Mouse (Mus musculus) forebrain, embryonic 11.5 days (tissue): ENCODE results near the gene Gp1bb. TPM values are rescaled to one million over a fixed set of nuclear protein-coding genes. Genes with fewer than 3 reads are reported as not detected.

ENCODE experiments used
- ATAC-seq: fragments of 200-750 bp; cut with Nextera tagmentation; replicated peaks from 2 replicates; pipeline ENCODE4 v1.8.0; 2017; ENCODE audit warnings: moderate TSS enrichment; ENCODE audit not compliant: low FRiP score
- DNase-seq: peaks from one replicate; pipeline ENCODE4 v3.0.0-alpha.2; 2017; ENCODE audit warnings: low spot score
- H3K27ac ChIP-seq: fragments of 300-500 bp; sonication (generic); 2 replicates; pipeline ENCODE4 v1.5.1; 2014; ENCODE audit warnings: low read depth, low read length
- H3K27me3 ChIP-seq: fragments of 300-500 bp; sonication (generic); 2 replicates; pipeline ENCODE4 v1.6.1; 2014; ENCODE audit warnings: mild to moderate bottlenecking, low read length, mixed read lengths; ENCODE audit not compliant: control insufficient read depth, insufficient read depth
- H3K36me3 ChIP-seq: fragments of 300-500 bp; sonication (generic); 2 replicates; pipeline ENCODE4 v1.6.1; 2014; ENCODE audit warnings: mild to moderate bottlenecking, low read length, moderate library complexity, mixed read lengths; ENCODE audit not compliant: control insufficient read depth, insufficient read depth
- H3K4me1 ChIP-seq: fragments of 300-500 bp; sonication (generic); replicated peaks from 2 replicates; pipeline ENCODE4 v1.6.1; 2014; ENCODE audit warnings: low read length, mixed read lengths; ENCODE audit not compliant: control insufficient read depth, insufficient read depth
- H3K4me2 ChIP-seq: fragments of 300-500 bp; sonication (generic); 2 replicates; pipeline ENCODE4 v1.6.1; 2014; ENCODE audit warnings: low read depth, mild to moderate bottlenecking, low read length, moderate library complexity, mixed read lengths; ENCODE audit not compliant: severe bottlenecking
- H3K4me3 ChIP-seq: fragments of 300-500 bp; sonication (generic); 2 replicates; pipeline ENCODE4 v1.5.1; 2014; ENCODE audit warnings: low read depth, low read length
- H3K9ac ChIP-seq: fragments of 300-500 bp; sonication (generic); 2 replicates; pipeline ENCODE4 v1.6.1; 2014; ENCODE audit warnings: low read length
- H3K9me3 ChIP-seq: fragments of 300-500 bp; sonication (generic); 2 replicates; pipeline ENCODE4 v1.6.1; 2016; ENCODE audit warnings: low read length, mixed read lengths; ENCODE audit not compliant: control insufficient read depth
- WGBS: fragments of 180-500 bp; shearing (Covaris S2); extraction: QIAGEN DNeasy Blood & Tissue Kit; methylation state at CpG from one replicate; pipeline ENCODE4 v1.1.7; 2014; 5-methylcytosine and 5-hydroxymethylcytosine counted together
- polyA plus RNA-seq: library from polyadenylated mRNA; unstranded; fragments of >200 nt; fragmentation: Nextera tagmentation; extraction: Ambion mirVana; gene quantifications from 2 replicates; pipeline ENCODE4 v1.2.1, GENCODE M21; 2014

Gene Gp1bb
- polyA plus RNA-seq, 1 experiment from 2014 or later = 5.3 TPM

- ATAC-seq = no peak
- H3K27me3 ChIP-seq = peaks cover 88% of the 10 kb centered on the region
- H3K4me3 ChIP-seq = no peak overlapping the region
- DNase-seq = no peak
- H3K4me1 ChIP-seq = peaks cover 22% of the 10 kb centered on the region
- H3K36me3 ChIP-seq = no peaks in the 10 kb centered on the region
- no peak overlapping the region for H3K9ac ChIP-seq
- no peak overlapping the region for H3K27ac ChIP-seq
- 8% methylated on average over 9 of the region's 9 CpGs for WGBS
- H3K4me2 ChIP-seq = no peak overlapping the region
- no peaks in the 10 kb centered on the region for H3K9me3 ChIP-seq
Observed at GRCm38 (mm10) chr16:18589080-18589621, 33.1 kb downstream of the Gp1bb start.

- WGBS = 3% methylated on average over 25 of the region's 31 CpGs
- H3K4me2 ChIP-seq = no peak overlapping the region
Observed at GRCm38 (mm10) chr16:18588738-18589055, 33.5 kb downstream of the Gp1bb start.

GRCm38 (mm10) chr16:18587847-18588737 lies 34.1 kb downstream of the Gp1bb start:
- 1% methylated on average over 57 of the region's 57 CpGs for WGBS
- H3K27me3 ChIP-seq = peaks cover 94% of the 10 kb centered on the region
- peak overlapping the region; percentile 35 for H3K4me2 ChIP-seq
- H3K9ac ChIP-seq = no peak overlapping the region
- peak overlapping the region; percentile 22 for H3K4me3 ChIP-seq
- ATAC-seq (peak; percentile 23; the same call in 1 of the 2 replicates), DNase-seq (peak; percentile 69)
- peaks cover 22% of the 10 kb centered on the region for H3K4me1 ChIP-seq
- no peaks in the 10 kb centered on the region for H3K36me3 ChIP-seq
- no peaks in the 10 kb centered on the region for H3K9me3 ChIP-seq
- no peak overlapping the region for H3K27ac ChIP-seq

More at GRCm38 (mm10) chr16:18588738-18589055, 33.5 kb downstream of the Gp1bb start:
- Histone ChIP-seq H3K4me3 (0 out of 2 replicates have a peak overlapping the region, but pooled peaks have one; percentile 22), H3K36me3 (no peaks in the 10 kb centered on the region), H3K27ac (no peak overlapping the region), H3K4me1 (peaks cover 22% of the 10 kb centered on the region), H3K9me3 (no peaks in the 10 kb centered on the region), H3K27me3 (peaks cover 93% of the 10 kb centered on the region), H3K9ac (no peak overlapping the region)
- ATAC-seq = no peak
- DNase-seq = no peak

GRCm38 (mm10) chr16:18586906-18587546 lies 35.2 kb downstream of the Gp1bb start:
- Histone ChIP-seq H3K27me3 (peaks cover 98% of the 10 kb centered on the region), H3K9me3 (no peaks in the 10 kb centered on the region), H3K4me2 (peak overlapping the region; percentile 55), H3K27ac (no peak overlapping the region), H3K4me3 (peak overlapping the region; percentile 33), H3K9ac (peak overlapping the region; percentile 3; the same call in 1 of the 2 replicates), H3K36me3 (no peaks in the 10 kb centered on the region), H3K4me1 (peaks cover 26% of the 10 kb centered on the region)
- ATAC-seq (no peak), DNase-seq (no peak)
- 1% methylated on average over 17 of the region's 62 CpGs for WGBS

GRCm38 (mm10) chr16:18586076-18586905 lies 35.9 kb downstream of the Gp1bb start:
- peak; percentile 71 for DNase-seq
- under 1% methylated on average over 83 of the region's 83 CpGs for WGBS

GRCm38 (mm10) chr16:18585676-18586075 lies 36.5 kb downstream of the Gp1bb start:
- no peak overlapping the region for H3K9ac ChIP-seq
- peak overlapping the region; percentile 33 for H3K4me3 ChIP-seq
- H3K36me3 ChIP-seq = no peaks in the 10 kb centered on the region
- no peak overlapping the region for H3K27ac ChIP-seq
- H3K4me1 ChIP-seq = peaks cover 26% of the 10 kb centered on the region
- H3K4me2 ChIP-seq = no peak overlapping the region
- whole genome bisulfite sequencing = 3% methylated on average over 10 of the region's 10 CpGs
- peaks cover 98% of the 10 kb centered on the region for H3K27me3 ChIP-seq
- H3K9me3 ChIP-seq = no peaks in the 10 kb centered on the region
- DNase-seq (no peak), ATAC-seq (no peak)

More at GRCm38 (mm10) chr16:18586076-18586905, 35.9 kb downstream of the Gp1bb start:
- no peaks in the 10 kb centered on the region for H3K36me3 ChIP-seq
- H3K4me3 ChIP-seq = peak overlapping the region; percentile 33
- peak overlapping the region; percentile 3; the same call in 1 of the 2 replicates for H3K9ac ChIP-seq
- H3K27me3 ChIP-seq = peaks cover 98% of the 10 kb centered on the region
- peaks cover 26% of the 10 kb centered on the region for H3K4me1 ChIP-seq
- no peak overlapping the region for H3K27ac ChIP-seq
- no peaks in the 10 kb centered on the region for H3K9me3 ChIP-seq
- peak overlapping the region; percentile 55 for H3K4me2 ChIP-seq
- ATAC-seq = no peak

GRCm38 (mm10) chr16:18584901-18585510 lies 37.2 kb downstream of the Gp1bb start:
- Histone ChIP-seq H3K9me3 (no peaks in the 10 kb centered on the region), H3K4me3 (no peak overlapping the region), H3K36me3 (no peaks in the 10 kb centered on the region), H3K4me1 (peaks cover 25% of the 10 kb centered on the region), H3K27me3 (peaks cover 98% of the 10 kb centered on the region), H3K9ac (no peak overlapping the region), H3K4me2 (no peak overlapping the region), H3K27ac (no peak overlapping the region)
- ATAC-seq (no peak), DNase-seq (no peak)
- WGBS = 8% methylated on average over 10 of the region's 10 CpGs
